ENCODE assay signal across 9 mouse cellular contexts in the genomic region with DNA sequence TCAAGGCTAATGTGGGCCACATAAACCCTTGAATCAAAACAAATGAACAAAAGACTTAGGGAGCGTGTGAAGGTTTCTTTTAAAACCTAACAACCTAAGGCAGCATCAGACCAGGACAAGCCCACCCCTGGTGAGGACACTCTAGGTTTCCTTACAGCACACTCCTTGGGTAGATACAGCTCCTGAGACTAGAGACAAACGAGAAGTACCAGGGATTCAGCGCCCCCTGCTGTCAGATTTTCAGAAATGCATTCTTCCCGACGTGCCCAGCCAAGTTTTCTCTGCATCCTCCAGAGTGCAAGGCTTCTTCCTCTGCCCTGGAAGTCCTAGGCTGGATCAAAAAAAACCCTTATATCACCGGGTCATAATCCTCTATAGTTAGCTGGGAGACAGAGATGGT. TPM values are rescaled to one million over a fixed set of nuclear protein-coding genes. Genes with fewer than 3 reads are reported as not detected.
DNase-seq lines count a peak whose midpoint lies in the region; ATAC-seq and TF ChIP-seq lines count a peak whose summit lies in the region.
"Had no signal": no experiment of that assay in that cellular context is flagged by ENCODE, and none has a peak within 500 bp of the region (broad histone marks: within the 10 kb centered on the region; RNA-seq: fewer than 3 reads in every experiment).

No protein-coding gene starts in this region.

- peak; percentile 74 for DNase-seq in midbrain, embryonic 10.5 days (ENCODE audit: low spot score)
- DNase-seq in Patski (ENCODE audit: low read depth, low spot score) = no peak
- peak; percentile 53 to 70 for DNase-seq in cerebellum, postnatal 25 days
- peak; percentile 72 for DNase-seq in heart, postnatal 4 days
- DNase-seq in left cerebral cortex, postnatal 25 days (ENCODE audit: low spot score in 2 of 2) = peak; percentile 65 to 73
- DNase-seq in natural killer cell, adult 2 months (ENCODE audit: low spot score in 2 of 2) = peak; percentile 22 to 49
- DNase-seq in thymus, postnatal 25 days = peak; percentile 41

- no peak overlapping the region for H3K4me3 ChIP-seq in midbrain, embryonic 10.5 days
- no peak overlapping the region for H3K4me3 ChIP-seq in midbrain, embryonic 16.5 days (ENCODE audit: low read depth, low read length)
- H3K4me3 ChIP-seq: megakaryocyte, embryonic 14.5 days had no signal

- H3K4me1 ChIP-seq in midbrain, embryonic 10.5 days = peaks cover 77% of the 10 kb centered on the region
- peaks cover 5% of the 10 kb centered on the region; the same call in 1 of the 2 replicates for H3K4me1 ChIP-seq in midbrain, embryonic 16.5 days (ENCODE audit: control insufficient read depth, insufficient read depth, low read length)
- H3K4me1 ChIP-seq: megakaryocyte, embryonic 14.5 days had no signal

- CTCF ChIA-PET in Patski (lab: Charles Lee) = interaction anchor here (0.9 to 2.7 kb wide), 6 partner anchors 8 to 220 kb away, joined by 3 to 13 read pairs (median 5); no protein-coding TSS in a partner anchor

- peak; percentile 58 for TF ChIP-seq CTCF in Patski (IDR thresholded peaks at IDR 0.05)

- 11% methylated on average over 6 of the region's 6 CpGs for WGBS in midbrain, embryonic 10.5 days
- WGBS in midbrain, embryonic 16.5 days = 12% methylated on average over 6 of the region's 6 CpGs

- H3K36me3 ChIP-seq in midbrain, embryonic 10.5 days = no peaks in the 10 kb centered on the region
- H3K36me3 ChIP-seq in midbrain, embryonic 16.5 days (ENCODE audit: control insufficient read depth, insufficient read depth, low read length) = no peaks in the 10 kb centered on the region

- no peak overlapping the region for H3K4me2 ChIP-seq in midbrain, embryonic 16.5 days (ENCODE audit: low read length)

- intact Hi-C loops in left cerebral cortex, postnatal 25 days (cut with DNase I) = loop anchor here (1.0 kb wide), 1 partner anchor 49 kb away; no protein-coding TSS in a partner anchor

- H3K27me3 ChIP-seq in midbrain, embryonic 10.5 days (ENCODE audit: low read depth, poor library complexity, severe bottlenecking) = peaks cover 100% of the 10 kb centered on the region
- peaks cover 62% of the 10 kb centered on the region for H3K27me3 ChIP-seq in midbrain, embryonic 16.5 days (ENCODE audit: control insufficient read depth, insufficient read depth, low read depth, low read length)
- H3K27me3 ChIP-seq in Patski = peaks cover 6% of the 10 kb centered on the region

- ATAC-seq in midbrain, embryonic 16.5 days = no peak
- ATAC-seq in Patski = no peak

- H3K9ac ChIP-seq in midbrain, embryonic 16.5 days (ENCODE audit: low read depth, low read length) = no peak overlapping the region

- no peaks in the 10 kb centered on the region for H3K9me3 ChIP-seq in midbrain, embryonic 10.5 days (replicated peaks)
- no peaks in the 10 kb centered on the region for H3K9me3 ChIP-seq in midbrain, embryonic 16.5 days (replicated peaks; ENCODE audit: control insufficient read depth, low read length, poor library complexity, severe bottlenecking)
- H3K9me3 ChIP-seq: megakaryocyte, embryonic 14.5 days had no signal

- no peak overlapping the region for H3K27ac ChIP-seq in midbrain, embryonic 10.5 days (replicated peaks)
- no peak overlapping the region for H3K27ac ChIP-seq in midbrain, embryonic 16.5 days (ENCODE audit: low read length)

- in situ Hi-C loops in Patski (cut with MboI; ENCODE audit: low pct_unique_long_range_greater_than_20kb) = loop anchor here (5.0 kb wide), 2 partner anchors 45 to 220 kb away; no protein-coding TSS in a partner anchor

- POLR2A ChIA-PET in Patski (lab: Charles Lee) = interaction anchor here (0.7 kb wide), 1 partner anchor 220 kb away, joined by 3 read pairs; no protein-coding TSS in a partner anchor

RNA-seq across cellular contexts. Expression of gene Dmbx1, which starts 13.0 kb away (rescaled TPM):
- polyA plus RNA-seq in midbrain, embryonic 10.5 days (2016; fragmentation: Nextera tagmentation; extraction: Ambion mirVana) = 38.5 and 39.4 TPM in 2 replicates
- polyA plus RNA-seq in midbrain, embryonic 16.5 days (2015; fragmentation: Nextera tagmentation; extraction: Ambion mirVana) = 6.1 and 12.0 TPM in 2 replicates
- not detected for polyA plus RNA-seq in Patski (2021)
- not detected for total RNA-seq in heart, postnatal 4 days (2021)
- not detected for total RNA-seq in left cerebral cortex, postnatal 25 days (2021)
